Mouse (Mus musculus) liver, embryonic 12.5 days (tissue): ENCODE measurements around the gene Tctn1. TPM values are rescaled to one million over a fixed set of nuclear protein-coding genes. Genes with fewer than 3 reads are reported as not detected.
"Not testable (repeated sequence)": the region's sequence is repeated elsewhere in the genome, so short reads cannot be mapped to it uniquely, and the experiment has no call there.

Experiments
- ATAC-seq: fragments of 200-750 bp; cut with Nextera tagmentation; 2 replicates; pipeline ENCODE4 v1.8.0; 2017; ENCODE audit warnings: moderate number of reproducible peaks, mild to moderate bottlenecking, moderate library complexity
- H3K27ac ChIP-seq: fragments of 300-500 bp; sonication (generic); 2 replicates; pipeline ENCODE4 v1.5.1; 2016; ENCODE audit warnings: mild to moderate bottlenecking
- H3K27me3 ChIP-seq: fragments of 300-500 bp; sonication (generic); replicated peaks from 2 replicates; pipeline ENCODE4 v1.6.1; 2016; ENCODE audit warnings: mild to moderate bottlenecking, moderate library complexity
- H3K36me3 ChIP-seq: fragments of 300-500 bp; sonication (generic); 2 replicates; pipeline ENCODE4 v1.6.1; 2016; ENCODE audit warnings: mild to moderate bottlenecking, moderate library complexity
- H3K4me1 ChIP-seq: fragments of 300-500 bp; sonication (generic); 2 replicates; pipeline ENCODE4 v1.6.1; 2016
- H3K4me2 ChIP-seq: fragments of 300-500 bp; sonication (generic); 2 replicates; pipeline ENCODE4 v1.6.1; 2016; ENCODE audit warnings: mild to moderate bottlenecking, moderate library complexity
- H3K4me3 ChIP-seq: fragments of 300-500 bp; sonication (generic); 2 replicates; pipeline ENCODE4 v1.5.1; 2016; ENCODE audit warnings: mild to moderate bottlenecking, moderate library complexity
- H3K9ac ChIP-seq: fragments of 300-500 bp; sonication (generic); 2 replicates; pipeline ENCODE4 v1.6.1; 2016; ENCODE audit warnings: mild to moderate bottlenecking, moderate library complexity
- H3K9me3 ChIP-seq: fragments of 300-500 bp; sonication (generic); replicated peaks from 2 replicates; pipeline ENCODE4 v1.6.1; 2016; ENCODE audit warnings: mild to moderate bottlenecking, moderate library complexity
- WGBS: fragments of 180-500 bp; shearing (Covaris S2); methylation state at CpG from one replicate; pipeline ENCODE4 v1.1.7; 2016; ENCODE audit not compliant: insufficient replicate concordance; 5-methylcytosine and 5-hydroxymethylcytosine counted together
- polyA plus RNA-seq: library from polyadenylated mRNA; unstranded; fragments of >200 nt; fragmentation: Nextera tagmentation; extraction: Ambion mirVana; gene quantifications from 2 replicates; pipeline ENCODE4 v1.2.1, GENCODE M21; 2016

Gene Tctn1
- polyA plus RNA-seq, 1 experiment from 2014 or later, result 1.7 TPM

DNA sequence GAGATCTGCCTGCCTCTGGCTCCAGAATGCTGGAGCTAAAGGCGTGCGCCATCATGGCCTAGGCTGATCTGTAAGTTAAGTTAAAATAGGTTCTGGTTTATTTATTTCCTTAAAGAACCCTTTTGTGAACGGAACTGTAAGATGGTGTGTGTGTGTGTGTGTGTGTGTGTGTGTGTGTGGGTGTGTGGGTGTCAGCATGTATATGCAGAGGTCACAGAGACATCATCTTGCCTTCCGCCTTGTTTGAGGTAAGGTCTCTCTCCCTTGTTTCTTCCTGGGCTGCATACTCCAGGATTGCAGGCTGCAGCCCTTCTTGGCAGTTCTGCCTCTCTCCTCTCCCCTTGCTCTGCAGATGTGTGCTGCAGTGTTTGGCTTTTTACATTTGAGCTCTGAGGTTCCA, 33.4 kb downstream of the Tctn1 start:
- no peak for ATAC-seq
- no peaks in the 10 kb centered on the region for H3K9me3 ChIP-seq
- H3K9ac ChIP-seq, result no peak overlapping the region
- H3K27ac ChIP-seq, result no peak overlapping the region
- H3K4me3 ChIP-seq, result no peak overlapping the region
- H3K27me3 ChIP-seq, result 0 out of 2 replicates have a peak, but pooled peaks cover 3% of the 10 kb centered on the region
- 0 out of 2 replicates have a peak, but pooled peaks cover 9% of the 10 kb centered on the region for H3K4me1 ChIP-seq
- no peak overlapping the region for H3K4me2 ChIP-seq
- WGBS, result 64% methylated on average over 4 of the region's 4 CpGs
- no peaks in the 10 kb centered on the region for H3K36me3 ChIP-seq

DNA sequence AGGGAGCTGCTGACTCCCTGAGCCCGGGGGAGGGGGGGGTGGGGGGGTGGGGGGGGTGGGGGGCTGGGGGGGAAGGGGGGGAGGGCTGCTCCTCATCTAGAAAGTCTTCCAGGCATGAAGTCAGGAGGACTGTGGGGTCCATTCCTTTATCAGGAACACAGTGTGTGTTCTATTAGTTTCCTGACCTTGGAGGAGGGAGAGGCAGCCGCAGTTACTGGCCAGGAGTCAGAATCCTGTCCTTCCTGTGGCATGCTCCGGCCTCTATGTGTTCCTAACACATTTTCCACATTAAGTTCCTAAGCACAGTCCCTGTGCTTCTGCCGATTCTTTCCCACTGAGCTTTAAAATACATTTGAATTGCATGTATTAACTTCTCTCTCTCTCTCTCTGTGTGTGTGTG, 35.5 kb downstream of the Tctn1 start:
- Histone ChIP-seq H3K4me1 (0 out of 2 replicates have a peak, but pooled peaks cover 1% of the 10 kb centered on the region), H3K9ac (no peak overlapping the region), H3K27me3 (no peaks in the 10 kb centered on the region), H3K4me2 (no peak overlapping the region), H3K9me3 (no peaks in the 10 kb centered on the region), H3K27ac (no peak overlapping the region), H3K4me3 (no peak overlapping the region), H3K36me3 (no peaks in the 10 kb centered on the region)
- 46% methylated on average over 4 of the region's 4 CpGs for WGBS
- no peak for ATAC-seq

DNA sequence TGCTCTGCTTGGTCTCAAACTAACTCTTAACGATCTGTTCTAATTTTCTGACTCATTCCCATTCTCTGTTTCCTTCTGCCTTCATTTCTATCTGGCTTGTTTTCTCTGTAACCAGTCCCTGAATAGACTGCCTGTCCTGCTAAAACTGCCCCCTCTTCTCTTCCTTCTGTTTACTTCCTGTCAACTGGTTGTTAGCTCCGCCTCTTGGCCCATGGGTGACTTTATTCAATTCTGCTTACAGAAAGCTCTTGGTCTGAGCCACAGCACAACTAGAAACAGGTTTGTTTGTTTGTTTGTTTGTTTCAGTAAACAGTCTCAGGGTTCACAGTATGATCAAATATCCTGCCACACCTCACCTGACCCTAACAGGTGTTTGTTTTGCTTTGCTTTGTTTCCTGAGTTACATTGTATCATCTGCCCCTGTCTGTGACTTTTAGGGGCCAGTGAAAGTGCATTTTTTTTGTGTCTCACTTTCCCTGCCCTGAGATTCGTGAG, 35.9 kb downstream of the Tctn1 start:
- Histone ChIP-seq H3K27me3 (no peaks in the 10 kb centered on the region), H3K4me3 (no peak overlapping the region), H3K27ac (no peak overlapping the region), H3K9ac (no peak overlapping the region), H3K36me3 (no peaks in the 10 kb centered on the region), H3K4me1 (no peaks in the 10 kb centered on the region), H3K9me3 (no peaks in the 10 kb centered on the region), H3K4me2 (no peak overlapping the region)
- 68% methylated on average over 2 of the region's 3 CpGs for WGBS
- no peak for ATAC-seq

DNA sequence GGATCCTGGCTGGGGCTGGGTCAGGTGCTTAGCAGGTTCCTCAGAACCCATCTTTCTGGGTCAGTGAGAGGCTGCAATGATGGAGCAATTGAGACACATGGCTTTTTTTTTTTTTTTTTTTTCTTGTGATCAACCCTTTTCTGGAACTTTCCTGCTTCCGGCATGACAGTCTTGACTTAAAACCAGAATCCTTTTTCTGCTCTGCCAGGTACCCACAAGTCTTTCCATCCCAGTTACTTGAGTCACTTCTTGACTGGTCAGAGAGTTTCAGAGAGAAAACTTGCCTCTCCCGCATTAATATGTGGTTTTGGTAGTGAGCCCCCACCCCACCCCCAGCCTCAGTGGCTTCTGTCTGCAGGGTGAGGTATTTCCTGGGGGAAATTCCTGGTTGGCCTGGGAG, 40.0 kb downstream of the Tctn1 start:
- no peak for ATAC-seq
- Histone ChIP-seq H3K36me3 (no peaks in the 10 kb centered on the region), H3K9me3 (no peaks in the 10 kb centered on the region), H3K27ac (no peak overlapping the region), H3K4me1 (peaks cover 12% of the 10 kb centered on the region), H3K9ac (no peak overlapping the region), H3K4me3 (no peak overlapping the region), H3K4me2 (no peak overlapping the region), H3K27me3 (no peaks in the 10 kb centered on the region)
- 75% methylated on average over 2 of the region's 2 CpGs for WGBS

DNA sequence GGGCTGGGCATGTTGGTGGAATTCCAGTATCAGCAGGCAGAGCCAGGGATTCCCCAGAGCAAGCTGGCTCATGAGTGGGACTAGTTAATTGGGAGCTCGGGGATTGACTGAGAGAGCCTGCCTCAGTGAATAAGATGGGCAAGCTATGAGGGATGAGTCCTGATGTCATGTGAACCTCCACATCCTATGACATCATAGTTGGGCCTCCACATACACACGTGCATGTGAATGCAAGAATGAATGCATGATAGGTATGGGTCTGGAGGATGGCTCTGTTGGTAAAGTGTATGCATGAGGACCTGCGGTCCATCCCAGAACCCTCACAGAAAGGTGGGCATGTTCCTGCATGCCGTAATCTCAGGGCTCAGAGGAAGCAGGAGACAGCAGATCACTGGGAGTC, 43.2 kb downstream of the Tctn1 start:
- H3K9me3 ChIP-seq, result no peaks in the 10 kb centered on the region
- no peak overlapping the region for H3K9ac ChIP-seq
- no peaks in the 10 kb centered on the region for H3K36me3 ChIP-seq
- H3K27ac ChIP-seq, result no peak overlapping the region
- peaks cover 12% of the 10 kb centered on the region for H3K4me1 ChIP-seq
- no peak overlapping the region for H3K4me3 ChIP-seq
- 73% methylated on average over 4 of the region's 4 CpGs for WGBS
- no peak overlapping the region for H3K4me2 ChIP-seq
- H3K27me3 ChIP-seq, result no peaks in the 10 kb centered on the region
- ATAC-seq, result no peak

DNA sequence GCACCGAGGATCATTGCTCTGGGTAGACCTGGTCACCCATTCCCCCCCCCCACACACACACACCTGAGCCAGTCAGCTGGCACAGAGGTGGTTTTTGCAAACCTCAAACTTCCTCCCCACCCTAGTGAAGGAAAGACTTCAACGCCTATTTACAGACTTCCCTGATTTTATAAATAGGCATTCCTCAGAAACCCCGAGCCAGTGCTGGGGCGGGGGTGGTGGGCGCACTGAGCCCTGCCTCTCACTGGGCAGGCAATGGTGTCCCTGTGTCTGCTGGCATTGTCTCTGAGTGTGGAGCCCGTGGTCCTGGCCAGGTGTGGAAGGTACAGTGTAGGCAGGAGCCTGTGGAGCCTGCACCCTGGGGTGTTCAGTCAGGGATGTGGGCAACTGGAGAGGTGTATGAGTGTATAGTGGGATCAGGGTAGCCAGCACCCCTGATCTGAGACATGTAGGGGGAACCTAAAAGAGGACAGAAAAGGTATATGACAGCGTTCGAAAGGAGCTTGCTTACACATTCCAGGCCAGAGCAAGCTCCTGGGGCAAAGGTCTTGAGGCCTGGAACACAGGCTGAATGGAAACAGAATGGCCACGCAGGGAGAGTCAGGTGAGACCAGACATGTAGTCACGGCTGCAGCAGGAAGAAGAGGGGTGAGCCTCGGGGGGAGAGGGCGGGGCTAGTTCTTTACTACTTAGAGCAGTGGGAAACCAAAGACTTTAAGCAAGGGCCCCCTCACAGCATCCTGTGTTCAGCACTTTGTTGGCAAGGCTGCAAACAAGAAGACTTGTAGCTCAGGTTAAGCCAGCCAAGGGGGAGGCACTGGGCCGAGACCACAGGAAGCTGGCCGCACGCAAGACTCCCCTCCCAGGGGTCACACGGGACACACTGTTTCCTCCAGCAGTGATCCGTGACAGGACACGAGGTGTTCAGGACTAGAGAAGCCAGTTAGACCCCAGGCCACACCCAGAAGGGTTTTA, 44.3 kb downstream of the Tctn1 start:
- no peaks in the 10 kb centered on the region for H3K36me3 ChIP-seq
- peaks cover 12% of the 10 kb centered on the region for H3K4me1 ChIP-seq
- no peak for ATAC-seq
- no peak overlapping the region for H3K4me3 ChIP-seq
- WGBS, result 34% methylated on average over 18 of the region's 18 CpGs
- H3K9ac ChIP-seq, result no peak overlapping the region
- H3K27ac ChIP-seq, result no peak overlapping the region
- H3K4me2 ChIP-seq, result no peak overlapping the region
- no peaks in the 10 kb centered on the region for H3K9me3 ChIP-seq
- H3K27me3 ChIP-seq, result no peaks in the 10 kb centered on the region

DNA sequence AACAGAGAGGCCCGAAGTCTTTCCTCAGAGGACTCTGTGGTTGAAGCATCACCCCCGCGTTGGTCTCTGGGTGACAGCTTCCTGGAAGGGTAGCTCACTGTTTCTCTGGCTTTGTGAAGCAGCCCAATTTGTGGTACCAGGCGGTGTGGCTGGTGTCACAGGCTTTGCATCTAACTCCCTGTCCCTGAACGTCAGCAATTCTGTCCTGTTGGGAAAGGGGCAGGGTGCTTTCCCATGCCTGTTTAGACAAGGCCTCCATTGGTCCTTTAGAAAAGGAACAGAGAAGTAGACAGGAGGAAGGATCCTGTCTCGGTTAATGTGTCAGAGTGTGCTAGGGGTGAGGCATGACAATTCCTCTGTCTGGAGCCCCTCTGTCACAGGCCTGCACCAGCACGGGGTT, 45.3 kb downstream of the Tctn1 start:
- WGBS, result 34% methylated on average over 7 of the region's 7 CpGs
- Histone ChIP-seq H3K27me3 (no peaks in the 10 kb centered on the region), H3K27ac (no peak overlapping the region), H3K36me3 (no peaks in the 10 kb centered on the region), H3K9me3 (no peaks in the 10 kb centered on the region), H3K4me1 (peaks cover 12% of the 10 kb centered on the region), H3K4me3 (no peak overlapping the region), H3K9ac (no peak overlapping the region), H3K4me2 (no peak overlapping the region)
- no peak for ATAC-seq

DNA sequence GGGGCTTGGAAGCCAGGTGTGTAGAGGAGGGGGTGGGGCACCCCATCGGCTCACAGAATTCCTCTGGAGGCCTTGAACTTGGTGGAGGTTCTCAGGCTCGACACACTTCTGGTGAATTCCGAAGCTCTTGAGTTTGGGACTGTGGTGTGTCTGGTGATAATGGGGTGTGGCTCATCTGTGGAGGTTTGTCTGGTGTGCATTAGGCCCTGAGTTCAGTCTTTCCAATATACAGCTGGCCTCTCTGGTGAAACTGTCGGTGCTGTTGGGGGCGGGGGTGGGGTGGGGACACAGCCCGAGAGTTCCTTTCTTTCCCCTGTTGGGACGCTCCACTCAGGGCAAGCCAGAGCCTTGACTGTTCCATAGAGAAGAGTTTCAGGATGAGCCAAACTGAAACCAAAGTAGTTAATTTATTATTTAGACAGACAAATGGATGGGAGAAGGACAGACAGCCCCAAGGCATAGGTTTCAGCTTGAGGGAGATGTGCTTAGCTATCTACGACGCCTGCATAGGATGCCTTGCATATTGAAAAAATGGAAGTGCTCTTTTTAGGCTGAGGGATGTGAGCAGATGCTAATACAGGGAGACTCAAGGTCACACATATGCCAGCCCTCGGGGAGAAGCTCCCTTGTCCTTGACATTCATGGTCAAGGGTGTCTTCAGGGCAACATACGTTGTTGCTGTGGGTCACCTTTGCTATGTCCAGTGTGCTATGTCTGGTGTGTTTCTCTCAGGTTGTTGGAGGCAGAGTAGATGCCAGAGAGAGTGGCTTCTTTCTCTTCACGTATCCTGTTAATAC, 46.0 kb downstream of the Tctn1 start:
- no peak overlapping the region for H3K27ac ChIP-seq
- peaks cover 12% of the 10 kb centered on the region for H3K4me1 ChIP-seq
- no peak for ATAC-seq
- H3K27me3 ChIP-seq, result no peaks in the 10 kb centered on the region
- H3K9me3 ChIP-seq, result no peaks in the 10 kb centered on the region
- H3K4me2 ChIP-seq, result no peak overlapping the region
- H3K9ac ChIP-seq, result no peak overlapping the region
- H3K4me3 ChIP-seq, result no peak overlapping the region
- 65% methylated on average over 12 of the region's 12 CpGs for WGBS
- no peaks in the 10 kb centered on the region for H3K36me3 ChIP-seq

DNA sequence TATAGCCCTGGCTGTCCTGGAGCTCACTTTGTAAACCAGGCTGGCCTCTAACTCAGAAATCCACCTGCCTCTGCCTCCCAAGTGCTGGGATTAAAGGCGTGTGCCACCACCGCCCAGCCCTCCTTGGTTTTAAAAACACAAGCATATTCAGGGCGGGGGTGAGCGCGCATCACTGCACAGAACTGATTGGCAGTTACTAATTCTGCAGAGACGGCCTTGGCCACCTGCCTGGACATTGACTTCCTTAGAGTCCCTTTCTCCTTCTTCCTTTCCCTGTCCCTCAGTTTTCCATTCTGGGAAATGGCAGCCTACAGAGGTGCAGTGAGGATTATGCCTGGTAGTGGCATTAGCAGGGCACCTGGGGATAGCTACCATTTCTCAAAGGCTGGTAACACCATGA, 46.6 kb downstream of the Tctn1 start:
- no peak for ATAC-seq
- Histone ChIP-seq H3K4me2 (no peak overlapping the region), H3K36me3 (no peaks in the 10 kb centered on the region), H3K9me3 (no peaks in the 10 kb centered on the region), H3K4me3 (no peak overlapping the region), H3K9ac (no peak overlapping the region), H3K27ac (no peak overlapping the region), H3K27me3 (no peaks in the 10 kb centered on the region), H3K4me1 (peaks cover 12% of the 10 kb centered on the region)
- 72% methylated on average over 6 of the region's 6 CpGs for WGBS

DNA sequence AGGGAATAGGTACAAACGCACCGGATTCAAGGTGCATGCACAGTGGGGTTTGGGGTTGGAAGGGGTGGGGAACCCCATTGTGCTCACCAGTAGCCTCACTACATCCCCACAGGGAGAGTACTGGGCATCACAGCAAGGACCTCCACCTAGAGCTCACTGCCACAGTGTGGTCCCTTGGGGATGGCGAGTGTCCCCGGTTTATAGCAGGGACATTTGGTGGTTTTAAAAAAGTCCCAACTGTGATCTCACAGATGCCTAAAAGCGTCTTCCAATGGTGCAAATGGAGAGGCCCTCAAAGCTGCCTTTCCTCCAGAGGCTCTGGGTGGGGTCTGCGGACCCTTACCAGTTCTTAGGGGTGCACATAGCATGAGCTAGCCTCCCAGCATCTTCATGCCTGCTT, 50.4 kb downstream of the Tctn1 start:
- H3K4me2 ChIP-seq, result no peak overlapping the region
- ATAC-seq, result no peak
- no peak overlapping the region for H3K27ac ChIP-seq
- no peaks in the 10 kb centered on the region for H3K36me3 ChIP-seq
- H3K27me3 ChIP-seq, result no peaks in the 10 kb centered on the region
- H3K9ac ChIP-seq, result no peak overlapping the region
- H3K4me3 ChIP-seq, result no peak overlapping the region
- H3K9me3 ChIP-seq, result no peaks in the 10 kb centered on the region
- 76% methylated on average over 6 of the region's 6 CpGs for WGBS
- H3K4me1 ChIP-seq, result peaks cover 9% of the 10 kb centered on the region

DNA sequence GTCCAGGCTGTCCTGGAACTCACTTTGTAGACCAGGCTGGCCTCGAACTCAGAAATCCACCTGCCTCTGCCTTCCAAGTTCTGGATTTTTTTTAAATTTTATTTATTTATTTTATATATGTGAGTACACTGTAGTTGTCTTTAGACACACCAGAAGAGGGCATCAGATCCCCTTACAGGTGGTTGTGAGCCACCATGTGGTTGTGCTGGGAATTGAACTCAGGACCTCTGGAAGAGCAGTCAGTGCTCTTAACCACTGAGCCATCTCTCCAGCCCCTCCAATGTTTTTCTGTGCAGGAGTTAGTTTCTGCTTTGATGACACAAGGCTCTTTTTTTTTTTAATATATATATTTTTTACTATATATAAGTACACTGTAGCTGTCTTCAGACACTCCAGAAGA, 51.4 kb downstream of the Tctn1 start:
- not testable (repeated sequence) for ATAC-seq, H3K4me2 ChIP-seq, H3K36me3 ChIP-seq, H3K9me3 ChIP-seq, H3K27me3 ChIP-seq, H3K27ac ChIP-seq, H3K4me3 ChIP-seq, H3K9ac ChIP-seq, H3K4me1 ChIP-seq
- WGBS, result 70% methylated on average over 1 of the region's 1 CpGs

DNA sequence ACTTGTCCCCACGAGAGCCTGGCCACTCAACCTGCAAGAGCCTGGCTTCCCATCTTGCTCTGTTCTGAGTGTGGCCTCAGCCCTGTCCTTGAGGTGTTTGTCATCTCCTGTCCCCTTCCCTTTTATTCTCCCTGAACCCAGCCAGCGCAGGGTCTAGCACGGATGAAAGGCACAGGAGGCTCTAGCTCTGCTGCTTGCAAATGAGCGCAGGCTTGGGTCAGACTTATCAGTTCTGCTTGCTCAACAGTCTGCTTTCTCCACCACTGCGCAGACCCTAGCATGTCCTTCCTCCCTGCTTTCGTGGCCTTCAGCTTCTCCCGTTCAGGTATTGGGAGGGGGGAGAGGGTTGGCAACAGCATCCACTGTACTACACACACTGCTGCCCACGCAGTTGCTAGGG, 52.1 kb downstream of the Tctn1 start:
- Histone ChIP-seq H3K27me3 (no peaks in the 10 kb centered on the region), H3K9ac (no peak overlapping the region), H3K27ac (no peak overlapping the region), H3K4me1 (peaks cover 9% of the 10 kb centered on the region), H3K4me2 (no peak overlapping the region), H3K36me3 (no peaks in the 10 kb centered on the region), H3K9me3 (no peaks in the 10 kb centered on the region), H3K4me3 (no peak overlapping the region)
- ATAC-seq, result no peak
- WGBS, result 59% methylated on average over 8 of the region's 8 CpGs
